Mouse (Mus musculus) megakaryocyte, embryonic 14.5 days (primary cell): ENCODE measurements around the gene Agrn. TPM values are rescaled to one million over a fixed set of nuclear protein-coding genes. Genes with fewer than 3 reads are reported as not detected.
A peak's percentile ranks its signal among the peaks of the same experiment; 100 is the strongest.

Experiments used
- H3K27me3 ChIP-seq: replicated peaks from 2 replicates; pipeline ENCODE3; 2012; ENCODE audit warnings: inconsistent platforms
- H3K36me3 ChIP-seq: replicated peaks from 2 replicates; pipeline ENCODE3; 2012; ENCODE audit warnings: low read length, inconsistent platforms, mixed read lengths
- H3K4me1 ChIP-seq: 2 replicates; pipeline ENCODE4 v1.6.1; 2012; ENCODE audit warnings: inconsistent platforms
- H3K4me3 ChIP-seq: replicated peaks from 2 replicates; pipeline ENCODE3; 2012; ENCODE audit warnings: moderate library complexity, mild to moderate bottlenecking, inconsistent platforms
- H3K9me3 ChIP-seq: 2 replicates; pipeline ENCODE4 v1.6.1; 2012; ENCODE audit warnings: inconsistent platforms
- FLI1 ChIP-seq: IDR thresholded peaks from 2 replicates; pipeline ENCODE4 v1.6.1; 2012; ENCODE audit warnings: low read length, inconsistent platforms, mixed read lengths
- GATA1 ChIP-seq: IDR thresholded peaks from 3 replicates; pipeline ENCODE4 v1.6.1; 2012; ENCODE audit warnings: mixed read lengths, low read length, inconsistent platforms, borderline replicate concordance
- polyA plus RNA-seq: library from polyadenylated mRNA; stranded (reverse); fragments of >175 nt; gene quantifications from 2 replicates; pipeline ENCODE4 v1.2.3, GENCODE M21; 2012; ENCODE audit warnings: low replicate concordance; ENCODE audit not compliant: insufficient read depth

Gene Agrn
- polyA plus RNA-seq, 1 experiment, result 2.3 TPM

- H3K36me3 ChIP-seq, result peaks cover 3% of the 10 kb centered on the region
- TF ChIP-seq FLI1 (no peak), GATA1 (no peak)
- peaks cover 64% of the 10 kb centered on the region for H3K4me1 ChIP-seq
- peaks cover 33% of the 10 kb centered on the region for H3K27me3 ChIP-seq
- peak within 1 kb of the TSS; percentile 94 for H3K4me3 ChIP-seq
- no peaks in the 10 kb centered on the region for H3K9me3 ChIP-seq
Observed at GRCm38 (mm10) chr4:156203001-156203412, 5.7 kb upstream of the Agrn start, which contains the start of gene AW011738. TSS of gene AW011738 (plus strand) at chr4:156203304.

DNA sequence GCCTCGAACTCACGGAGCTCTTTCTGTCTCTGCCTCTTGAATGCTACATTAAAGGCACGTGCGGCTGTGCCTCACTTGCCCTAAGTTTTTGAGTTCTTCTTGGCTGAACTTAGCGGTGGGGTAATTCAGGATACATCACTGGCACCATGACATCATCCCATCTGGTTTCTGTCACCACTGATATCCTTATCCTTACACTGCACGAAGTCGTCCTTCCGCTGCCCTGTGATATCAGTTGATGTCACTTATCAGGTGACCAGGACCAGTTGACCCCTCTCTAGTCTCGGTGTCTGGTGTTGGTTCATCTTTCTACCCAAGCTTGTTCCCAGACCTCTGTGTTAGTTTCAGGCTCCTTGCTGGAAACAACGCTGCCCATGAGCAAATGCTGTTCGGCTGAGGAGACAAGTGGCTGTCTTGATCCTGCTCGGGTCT, 5.2 kb upstream of the Agrn start:
- H3K9me3 ChIP-seq, result no peaks in the 10 kb centered on the region
- H3K36me3 ChIP-seq, result peaks cover 3% of the 10 kb centered on the region
- H3K27me3 ChIP-seq, result peaks cover 33% of the 10 kb centered on the region
- peaks cover 67% of the 10 kb centered on the region for H3K4me1 ChIP-seq
- H3K4me3 ChIP-seq, result peak overlapping the region; percentile 94
- TF ChIP-seq GATA1 (no peak), FLI1 (no peak)

DNA sequence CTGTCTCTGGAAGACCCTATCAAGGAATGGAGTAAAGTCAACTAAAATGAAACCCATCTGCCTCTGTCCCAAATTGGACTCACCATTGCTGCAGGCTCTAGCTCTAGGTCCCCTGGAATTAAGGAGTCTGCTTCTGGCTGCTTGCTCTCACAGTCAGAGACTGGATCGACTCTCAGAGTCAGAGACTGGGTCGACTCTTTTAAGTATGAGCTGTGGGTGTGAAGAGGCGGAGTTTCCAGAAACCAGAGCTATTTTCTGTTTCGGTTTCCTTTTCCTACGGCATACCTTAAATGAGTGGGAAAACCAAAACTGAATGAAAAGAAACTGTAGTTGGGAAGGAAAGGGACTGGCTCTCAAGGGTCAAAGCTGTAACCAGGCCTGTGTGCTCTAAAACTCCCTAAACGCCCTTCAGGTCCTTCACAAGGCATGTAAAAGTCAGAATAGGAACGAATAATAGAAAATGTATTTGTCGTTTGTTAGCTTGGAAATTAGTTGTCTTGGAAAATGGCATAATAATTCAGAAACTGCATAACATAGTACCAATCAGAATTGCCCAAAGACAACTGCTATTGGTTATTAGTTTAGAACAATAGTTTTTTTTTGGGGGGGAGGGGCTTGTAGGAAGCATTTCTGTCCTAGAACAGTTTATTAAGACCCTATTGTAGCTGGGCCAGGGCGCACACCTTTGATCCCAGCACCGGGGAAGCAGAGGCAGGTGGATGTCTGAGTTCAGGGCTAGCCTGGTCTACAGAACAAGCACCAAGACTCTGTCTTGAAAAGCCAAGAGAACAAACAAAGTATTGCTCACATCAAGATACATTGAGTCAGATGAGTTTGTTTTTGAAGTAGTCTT, 3.6 kb upstream of the Agrn start, which contains the start of gene Isg15:
TSS of gene Isg15 (minus strand) at position 196 of the 853 bp plus-strand sequence.
- Histone ChIP-seq H3K9me3 (no peaks in the 10 kb centered on the region), H3K27me3 (peaks cover 43% of the 10 kb centered on the region), H3K4me3 (peak within 1 kb of the TSS; percentile 89), H3K36me3 (peaks cover 3% of the 10 kb centered on the region), H3K4me1 (peaks cover 79% of the 10 kb centered on the region)
- TF ChIP-seq FLI1 (no peak), GATA1 (no peak)

DNA sequence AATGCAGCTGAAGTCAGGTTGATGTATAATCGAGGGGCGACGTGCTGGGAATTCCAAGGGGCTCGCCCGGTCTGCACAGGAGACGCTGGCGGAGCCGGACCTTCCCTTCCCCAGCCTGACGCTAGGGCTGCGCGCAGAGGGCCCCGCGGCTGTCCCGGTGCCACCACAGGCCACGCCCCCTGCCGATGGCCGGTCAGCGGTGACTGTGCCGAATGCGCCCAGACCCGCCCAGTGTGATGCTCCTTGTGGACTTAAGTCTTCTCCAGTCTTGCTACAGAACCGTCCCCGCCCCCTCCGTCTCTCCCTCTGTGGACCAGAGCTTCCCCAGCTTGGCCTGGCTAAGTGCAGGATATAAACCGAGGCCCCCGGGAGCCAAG, 529 bp upstream of the Agrn start:
- Histone ChIP-seq H3K27me3 (peaks cover 47% of the 10 kb centered on the region), H3K9me3 (no peaks in the 10 kb centered on the region), H3K4me1 (peaks cover 60% of the 10 kb centered on the region), H3K4me3 (peak overlapping the region; percentile 97), H3K36me3 (peaks cover 3% of the 10 kb centered on the region)
- TF ChIP-seq FLI1, result no peak
- TF ChIP-seq GATA1, result no peak

- TF ChIP-seq FLI1 (no peak), GATA1 (no peak)
- Histone ChIP-seq H3K27me3 (peaks cover 60% of the 10 kb centered on the region), H3K9me3 (no peaks in the 10 kb centered on the region), H3K4me3 (peak overlapping the region; percentile 97), H3K4me1 (peaks cover 54% of the 10 kb centered on the region), H3K36me3 (peaks cover 3% of the 10 kb centered on the region)
Observed at GRCm38 (mm10) chr4:156195927-156196870, 1.1 kb downstream of the Agrn start.

DNA sequence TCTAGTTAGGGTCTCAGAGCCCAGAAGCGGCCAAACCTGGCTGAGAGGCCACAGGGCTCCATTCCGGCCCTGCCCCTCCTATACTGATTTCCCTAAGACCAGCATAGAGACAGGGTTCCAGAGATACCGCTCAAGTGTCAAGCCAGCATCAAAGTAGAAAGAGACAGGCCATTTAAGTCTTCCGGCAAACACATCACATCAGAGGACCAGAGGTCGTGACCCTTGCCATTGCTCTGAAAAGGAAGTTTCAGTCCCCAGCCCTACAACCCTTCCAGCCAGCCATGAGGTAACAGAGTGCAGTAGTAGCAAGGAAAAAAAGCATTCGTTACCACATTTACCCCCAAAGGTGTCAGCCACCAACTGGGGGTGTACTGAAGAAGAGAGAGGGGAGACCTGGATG, 2.9 kb downstream of the Agrn start:
- Histone ChIP-seq H3K4me1 (peaks cover 36% of the 10 kb centered on the region), H3K9me3 (no peaks in the 10 kb centered on the region), H3K36me3 (no peaks in the 10 kb centered on the region), H3K4me3 (no peak overlapping the region), H3K27me3 (peaks cover 78% of the 10 kb centered on the region)
- no peak for TF ChIP-seq GATA1
- no peak for TF ChIP-seq FLI1

DNA sequence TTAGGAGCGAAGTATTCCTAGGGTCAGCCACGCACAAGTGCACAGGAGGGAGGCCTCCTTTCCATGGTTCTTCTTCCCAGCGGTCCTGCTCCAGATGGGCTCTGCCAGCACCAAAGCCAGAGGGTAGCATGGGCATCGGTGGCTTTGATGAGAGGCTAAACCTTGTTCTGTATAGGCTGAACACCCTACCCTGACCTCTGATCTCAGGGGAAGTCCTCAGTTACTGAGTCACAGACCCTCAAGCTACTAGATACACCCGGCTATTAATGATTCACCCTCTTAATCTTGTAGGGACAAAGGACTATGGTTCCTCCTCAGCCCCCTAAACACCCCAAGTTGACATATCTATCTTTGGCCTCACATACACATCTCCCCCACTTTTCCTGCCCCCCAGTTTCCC, 3.4 kb downstream of the Agrn start:
- Histone ChIP-seq H3K27me3 (peaks cover 83% of the 10 kb centered on the region), H3K9me3 (no peaks in the 10 kb centered on the region), H3K4me3 (no peak overlapping the region), H3K4me1 (peaks cover 35% of the 10 kb centered on the region), H3K36me3 (no peaks in the 10 kb centered on the region)
- TF ChIP-seq GATA1, result no peak
- TF ChIP-seq FLI1, result no peak

GRCm38 (mm10) chr4:156193200-156193590, 4.1 kb downstream of the Agrn start:
- no peaks in the 10 kb centered on the region for H3K9me3 ChIP-seq
- H3K27me3 ChIP-seq, result peaks cover 89% of the 10 kb centered on the region
- H3K4me1 ChIP-seq, result peaks cover 32% of the 10 kb centered on the region
- no peaks in the 10 kb centered on the region for H3K36me3 ChIP-seq
- TF ChIP-seq FLI1 (no peak), GATA1 (no peak)
- H3K4me3 ChIP-seq, result no peak overlapping the region

GRCm38 (mm10) chr4:156192421-156193199, 4.7 kb downstream of the Agrn start:
- H3K27me3 ChIP-seq, result peaks cover 94% of the 10 kb centered on the region
- no peaks in the 10 kb centered on the region for H3K36me3 ChIP-seq
- no peaks in the 10 kb centered on the region for H3K9me3 ChIP-seq
- TF ChIP-seq FLI1 (no peak), GATA1 (no peak)
- H3K4me1 ChIP-seq, result peaks cover 28% of the 10 kb centered on the region
- H3K4me3 ChIP-seq, result no peak overlapping the region
